Mouse (Mus musculus) mouse embryonic stem cell (cell line): ENCODE data around the gene Atxn3.
"Not testable (repeated sequence)": the region's sequence is repeated elsewhere in the genome, so short reads cannot be mapped to it uniquely, and the experiment has no call there.

Experiments
- in situ Hi-C, 2 experiments: fragments of 300-500 bp; cut with MboI; formaldehyde crosslinking; loops; 1 replicate in 1 of 2; 3 replicates in 1 of 2; pipeline ENCODE4 v1.14.3; 2019 to 2020; ENCODE audit warnings: low sequenced_read_pairs in 2 of 2, low pct_unique_long_range_greater_than_20kb in 1 of 2, mixed read lengths in 1 of 2; ENCODE audit not compliant: unreplicated experiment in 1 of 2

Atxn3 gene

GRCm38 (mm10) chr12:101975167-101975600 lies 17.1 kb upstream of the Atxn3 start:
- in situ Hi-C loops, result loop anchor here in 1 of 2 experiments (25.0 kb wide), 1 partner anchor 787 kb away; the partner anchor contains the start of genes Gm20604, Gm28051, Gon7 and Ubr7

GRCm38 (mm10) chr12:101974571-101974970 lies 16.5 kb upstream of the Atxn3 start:
- in situ Hi-C loops, result no loop called here

GRCm38 (mm10) chr12:101972230-101972629 lies 14.2 kb upstream of the Atxn3 start:
- in situ Hi-C loops, result no loop called here

- in situ Hi-C loops, result no loop called here
Measured at GRCm38 (mm10) chr12:101971311-101971710, 13.3 kb upstream of the Atxn3 start.

GRCm38 (mm10) chr12:101958960-101959780 lies 1.1 kb upstream of the Atxn3 start:
- in situ Hi-C loops, result not testable (repeated sequence)

- in situ Hi-C loops, result no loop called here
Measured at GRCm38 (mm10) chr12:101958556-101958955, 510 bp upstream of the Atxn3 start.

GRCm38 (mm10) chr12:101957079-101957941 lies 736 bp downstream of the Atxn3 start:
- in situ Hi-C loops, result no loop called here

GRCm38 (mm10) chr12:101955821-101956220 lies 2.2 kb downstream of the Atxn3 start:
- in situ Hi-C loops, result not testable (repeated sequence)

GRCm38 (mm10) chr12:101948801-101949200 lies 9.2 kb downstream of the Atxn3 start:
- in situ Hi-C loops, result no loop called here

- in situ Hi-C loops, result no loop called here
Measured at GRCm38 (mm10) chr12:101947986-101948385, 10.1 kb downstream of the Atxn3 start.

- in situ Hi-C loops, result no loop called here
Measured at GRCm38 (mm10) chr12:101937572-101937971, 20.5 kb downstream of the Atxn3 start.

- in situ Hi-C loops, result no loop called here
Measured at GRCm38 (mm10) chr12:101935223-101935622, 22.8 kb downstream of the Atxn3 start.

GRCm38 (mm10) chr12:101928423-101928822 lies 29.6 kb downstream of the Atxn3 start:
- in situ Hi-C loops, result no loop called here

GRCm38 (mm10) chr12:101922313-101922712 lies 35.7 kb downstream of the Atxn3 start:
- in situ Hi-C loops, result no loop called here

GRCm38 (mm10) chr12:101919847-101920246 lies 38.2 kb downstream of the Atxn3 start:
- in situ Hi-C loops, result no loop called here

- in situ Hi-C loops, result no loop called here
Measured at GRCm38 (mm10) chr12:101917165-101917564, 40.9 kb downstream of the Atxn3 start.

- in situ Hi-C loops, result no loop called here
Measured at GRCm38 (mm10) chr12:101912626-101913490, 45.2 kb downstream of the Atxn3 start, which contains the start of gene Trip11. Gene Trip11, minus strand, starts transcription at chr12:101913267.

GRCm38 (mm10) chr12:101911346-101911745 lies 46.7 kb downstream of the Atxn3 start:
- in situ Hi-C loops, result no loop called here
